Mouse (Mus musculus) liver, embryonic 13.5 days (tissue): ENCODE data around the gene Uvrag. TPM values are rescaled to one million over a fixed set of nuclear protein-coding genes. Genes with fewer than 3 reads are reported as not detected.

Experiments
- ATAC-seq: fragments of 200-750 bp; cut with Nextera tagmentation; 2 replicates; pipeline ENCODE4 v1.8.0; 2017; ENCODE audit warnings: low read depth, mild to moderate bottlenecking, moderate number of reproducible peaks, moderate library complexity
- DNase-seq: peaks from one replicate; pipeline ENCODE4 v3.0.0; 2022
- H3K27ac ChIP-seq: fragments of 300-500 bp; sonication (generic); 2 replicates; pipeline ENCODE4 v1.5.1; 2015; ENCODE audit warnings: moderate library complexity, mild to moderate bottlenecking, inconsistent platforms
- H3K27me3 ChIP-seq: fragments of 300-500 bp; sonication (generic); 2 replicates; pipeline ENCODE4 v1.6.1; 2015; ENCODE audit warnings: mild to moderate bottlenecking, inconsistent platforms
- H3K36me3 ChIP-seq: fragments of 300-500 bp; sonication (generic); 2 replicates; pipeline ENCODE4 v1.6.1; 2015; ENCODE audit warnings: mild to moderate bottlenecking, inconsistent platforms
- H3K4me1 ChIP-seq: fragments of 300-500 bp; sonication (generic); replicated peaks from 2 replicates; pipeline ENCODE4 v1.6.1; 2015; ENCODE audit warnings: inconsistent platforms
- H3K4me2 ChIP-seq: fragments of 300-500 bp; sonication (generic); 2 replicates; pipeline ENCODE4 v1.6.1; 2015; ENCODE audit warnings: inconsistent platforms, mild to moderate bottlenecking, moderate library complexity
- H3K4me3 ChIP-seq: fragments of 300-500 bp; sonication (generic); replicated peaks from 2 replicates; pipeline ENCODE4 v1.5.1; 2015; ENCODE audit warnings: mild to moderate bottlenecking, inconsistent platforms
- H3K9ac ChIP-seq: fragments of 300-500 bp; sonication (generic); 2 replicates; pipeline ENCODE4 v1.6.1; 2015; ENCODE audit warnings: mild to moderate bottlenecking, inconsistent platforms
- H3K9me3 ChIP-seq: fragments of 300-500 bp; sonication (generic); replicated peaks from 2 replicates; pipeline ENCODE4 v1.6.1; 2016; ENCODE audit warnings: inconsistent platforms
- WGBS: fragments of 180-500 bp; shearing (Covaris S2); methylation state at CpG from one replicate; pipeline ENCODE4 v1.1.7; 2015; ENCODE audit not compliant: insufficient replicate concordance; 5-methylcytosine and 5-hydroxymethylcytosine counted together
- polyA plus RNA-seq: library from polyadenylated mRNA; unstranded; fragments of >200 nt; fragmentation: Nextera tagmentation; extraction: Ambion mirVana; gene quantifications from 2 replicates; pipeline ENCODE4 v1.2.1, GENCODE M21; 2015

The Uvrag gene
- polyA plus RNA-seq, 1 experiment from 2014 or later, result 8.9 TPM

GRCm38 (mm10) chr7:99177386-99177785 is 36.4 kb upstream of the Uvrag start:
- H3K27me3 ChIP-seq, result peaks cover 21% of the 10 kb centered on the region
- H3K4me3 ChIP-seq, result no peak overlapping the region
- no peaks in the 10 kb centered on the region for H3K36me3 ChIP-seq
- H3K27ac ChIP-seq, result no peak overlapping the region
- H3K9me3 ChIP-seq, result no peaks in the 10 kb centered on the region
- no peak overlapping the region for H3K9ac ChIP-seq
- DNase-seq (no peak), ATAC-seq (no peak)
- peaks cover 27% of the 10 kb centered on the region for H3K4me1 ChIP-seq
- no peak overlapping the region for H3K4me2 ChIP-seq
- 65% methylated on average over 5 of the region's 5 CpGs for WGBS

- H3K27me3 ChIP-seq, result peaks cover 5% of the 10 kb centered on the region; the same call in 1 of the 2 replicates
- H3K4me2 ChIP-seq, result no peak overlapping the region
- H3K9ac ChIP-seq, result no peak overlapping the region
- ATAC-seq, result no peak
- H3K4me3 ChIP-seq, result no peak overlapping the region
- H3K4me1 ChIP-seq, result peaks cover 32% of the 10 kb centered on the region
- no peak overlapping the region for H3K27ac ChIP-seq
- DNase-seq, result no peak
- 69% methylated on average over 9 of the region's 9 CpGs for WGBS
- no peaks in the 10 kb centered on the region for H3K9me3 ChIP-seq
- no peaks in the 10 kb centered on the region for H3K36me3 ChIP-seq
These were observed 34.7 kb upstream of the Uvrag start for GRCm38 (mm10) chr7:99175666-99176065.

DNA sequence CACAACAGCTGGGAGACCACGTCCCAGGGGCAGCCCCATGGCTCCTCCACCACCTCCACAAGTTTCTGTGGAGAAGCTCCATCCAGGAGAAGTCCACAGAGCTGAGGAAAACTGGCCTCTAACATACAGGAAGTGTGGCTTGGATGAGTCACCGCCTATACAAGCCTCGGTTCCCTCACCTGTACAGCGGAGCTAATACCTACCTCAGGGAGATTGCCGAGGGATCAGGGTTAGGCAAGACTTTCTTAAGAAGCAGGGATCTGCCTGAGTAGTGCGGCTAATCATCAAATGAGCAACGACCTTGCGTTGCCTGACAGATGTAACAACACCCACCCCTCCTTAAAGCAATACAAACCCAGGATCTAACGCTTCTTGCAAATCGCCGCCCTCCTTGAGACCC is 34.2 kb upstream of the Uvrag start:
- Histone ChIP-seq H3K9ac (no peak overlapping the region), H3K4me3 (no peak overlapping the region), H3K4me2 (no peak overlapping the region), H3K27me3 (0 out of 2 replicates have a peak, but pooled peaks cover 4% of the 10 kb centered on the region), H3K36me3 (no peaks in the 10 kb centered on the region), H3K9me3 (no peaks in the 10 kb centered on the region), H3K27ac (no peak overlapping the region), H3K4me1 (peaks cover 29% of the 10 kb centered on the region)
- no peak for ATAC-seq
- WGBS, result 63% methylated on average over 11 of the region's 11 CpGs
- no peak for DNase-seq

- Histone ChIP-seq H3K36me3 (no peaks in the 10 kb centered on the region), H3K27ac (no peak overlapping the region), H3K4me1 (peaks cover 34% of the 10 kb centered on the region), H3K4me3 (no peak overlapping the region), H3K9ac (no peak overlapping the region), H3K9me3 (no peaks in the 10 kb centered on the region), H3K27me3 (no peaks in the 10 kb centered on the region), H3K4me2 (no peak overlapping the region)
- DNase-seq, result no peak
- ATAC-seq, result no peak
- 70% methylated on average over 4 of the region's 4 CpGs for WGBS
These were observed 33.1 kb upstream of the Uvrag start for GRCm38 (mm10) chr7:99174006-99174405.

GRCm38 (mm10) chr7:99172898-99173297 is 32.0 kb upstream of the Uvrag start:
- no peaks in the 10 kb centered on the region for H3K27me3 ChIP-seq
- H3K9me3 ChIP-seq, result no peaks in the 10 kb centered on the region
- no peaks in the 10 kb centered on the region for H3K36me3 ChIP-seq
- no peak overlapping the region for H3K4me2 ChIP-seq
- H3K4me3 ChIP-seq, result no peak overlapping the region
- no peak overlapping the region for H3K9ac ChIP-seq
- ATAC-seq, result no peak
- DNase-seq, result no peak
- peaks cover 42% of the 10 kb centered on the region for H3K4me1 ChIP-seq
- no peak overlapping the region for H3K27ac ChIP-seq
- 62% methylated on average over 6 of the region's 6 CpGs for WGBS

DNA sequence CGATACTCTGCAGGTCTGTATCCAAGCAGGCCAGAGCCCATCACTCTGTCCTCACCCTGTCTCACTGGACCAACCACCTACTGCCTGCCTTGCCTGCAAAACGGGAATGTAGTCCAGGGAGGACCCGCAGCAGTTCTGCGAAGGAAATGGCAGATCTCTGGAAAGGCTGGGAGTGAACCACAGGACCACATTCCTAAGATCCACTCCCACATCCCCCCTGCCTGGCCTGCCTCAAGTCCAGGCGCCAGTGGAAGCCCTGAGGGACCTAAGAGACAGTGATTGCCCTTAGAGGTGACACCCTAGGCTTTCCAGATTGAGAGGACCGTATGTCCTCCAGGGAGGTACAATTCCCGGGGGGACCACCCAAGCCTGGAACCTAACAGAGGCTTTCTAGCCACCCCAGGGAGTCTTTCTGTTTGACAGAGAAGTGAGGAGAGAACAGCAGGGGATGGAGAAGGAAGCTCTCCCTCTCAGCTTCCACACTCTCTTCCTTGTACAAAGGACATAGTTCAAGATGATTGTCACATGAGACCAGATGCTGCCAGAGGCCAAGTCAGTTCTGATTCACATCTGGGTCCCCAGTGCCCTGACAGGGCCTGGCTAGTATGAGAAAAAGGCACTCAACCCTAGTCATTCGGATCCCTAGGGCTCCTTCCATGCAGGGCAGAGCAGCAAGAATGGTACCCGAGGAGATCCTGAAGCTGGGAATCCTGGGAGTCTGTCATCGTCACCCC is 31.0 kb upstream of the Uvrag start:
- ATAC-seq (no peak), DNase-seq (no peak)
- Histone ChIP-seq H3K9me3 (no peaks in the 10 kb centered on the region), H3K36me3 (no peaks in the 10 kb centered on the region), H3K27ac (no peak overlapping the region), H3K9ac (no peak overlapping the region), H3K4me1 (peaks cover 48% of the 10 kb centered on the region), H3K4me3 (no peak overlapping the region), H3K4me2 (no peak overlapping the region), H3K27me3 (no peaks in the 10 kb centered on the region)
- WGBS, result 50% methylated on average over 10 of the region's 10 CpGs

DNA sequence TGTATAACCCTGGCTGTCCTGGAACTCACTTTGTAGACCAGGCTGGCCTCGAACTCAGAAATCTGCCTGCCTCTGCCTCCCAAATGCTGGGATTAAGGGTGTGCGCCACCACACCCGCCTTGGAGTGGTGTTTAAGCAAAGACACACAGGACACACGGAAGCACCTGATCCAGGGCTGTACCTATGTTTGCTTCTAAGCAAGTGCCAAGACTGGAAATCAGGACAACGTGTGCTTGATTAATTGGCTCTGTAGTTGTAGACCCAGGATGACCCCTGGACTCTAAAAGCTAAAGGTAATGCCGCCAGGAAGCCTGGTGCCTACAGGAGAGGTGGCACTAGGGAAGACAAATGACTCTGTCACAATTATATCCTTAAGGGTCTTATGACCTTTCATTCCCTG is 29.6 kb upstream of the Uvrag start:
- 66% methylated on average over 6 of the region's 6 CpGs for WGBS
- H3K36me3 ChIP-seq, result no peaks in the 10 kb centered on the region
- ATAC-seq, result no peak
- H3K27ac ChIP-seq, result no peak overlapping the region
- no peak overlapping the region for H3K4me3 ChIP-seq
- DNase-seq, result no peak
- H3K27me3 ChIP-seq, result no peaks in the 10 kb centered on the region
- H3K9ac ChIP-seq, result no peak overlapping the region
- no peaks in the 10 kb centered on the region for H3K9me3 ChIP-seq
- peaks cover 50% of the 10 kb centered on the region for H3K4me1 ChIP-seq
- H3K4me2 ChIP-seq, result no peak overlapping the region

GRCm38 (mm10) chr7:99169717-99170403 is 28.9 kb upstream of the Uvrag start:
- Histone ChIP-seq H3K36me3 (no peaks in the 10 kb centered on the region), H3K27me3 (no peaks in the 10 kb centered on the region), H3K4me3 (no peak overlapping the region), H3K27ac (0 out of 2 replicates have a peak overlapping the region, but pooled peaks have one; percentile 66), H3K9ac (no peak overlapping the region), H3K4me2 (no peak overlapping the region), H3K9me3 (no peaks in the 10 kb centered on the region), H3K4me1 (peaks cover 56% of the 10 kb centered on the region)
- DNase-seq (no peak), ATAC-seq (no peak)
- 57% methylated on average over 9 of the region's 9 CpGs for WGBS

DNA sequence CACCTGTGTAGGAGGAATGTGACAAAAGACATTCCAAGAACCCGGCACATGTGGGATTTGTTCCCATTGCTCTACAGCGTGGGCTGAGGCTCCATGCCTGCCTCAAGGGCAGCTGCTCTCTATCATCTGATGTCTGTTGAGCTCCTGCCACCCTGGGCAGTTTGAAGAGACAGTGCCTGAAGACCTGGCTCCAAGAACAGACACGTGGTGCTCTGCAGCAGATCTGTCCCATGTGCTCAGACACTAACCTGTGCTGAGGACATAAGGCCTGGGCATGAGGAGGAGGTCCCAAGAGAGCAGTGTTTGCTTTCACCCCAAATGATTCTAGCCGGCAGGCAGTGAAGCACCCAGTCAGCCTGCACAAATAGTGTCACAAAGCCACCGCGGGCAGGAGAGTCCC is 27.8 kb upstream of the Uvrag start:
- no peaks in the 10 kb centered on the region for H3K36me3 ChIP-seq
- no peak overlapping the region for H3K4me3 ChIP-seq
- H3K4me1 ChIP-seq, result peaks cover 52% of the 10 kb centered on the region
- H3K9ac ChIP-seq, result no peak overlapping the region
- DNase-seq (no peak), ATAC-seq (no peak)
- H3K27ac ChIP-seq, result peak overlapping the region; percentile 66
- H3K4me2 ChIP-seq, result no peak overlapping the region
- WGBS, result 64% methylated on average over 6 of the region's 6 CpGs
- H3K9me3 ChIP-seq, result no peaks in the 10 kb centered on the region
- no peaks in the 10 kb centered on the region for H3K27me3 ChIP-seq

GRCm38 (mm10) chr7:99167939-99168338 is 27.0 kb upstream of the Uvrag start:
- Histone ChIP-seq H3K4me2 (no peak overlapping the region), H3K4me1 (peaks cover 52% of the 10 kb centered on the region), H3K4me3 (no peak overlapping the region), H3K9ac (0 out of 2 replicates have a peak overlapping the region, but pooled peaks have one; percentile 24), H3K36me3 (no peaks in the 10 kb centered on the region), H3K9me3 (no peaks in the 10 kb centered on the region), H3K27me3 (no peaks in the 10 kb centered on the region), H3K27ac (peak overlapping the region; percentile 66)
- DNase-seq, result no peak
- peak; percentile 79 for ATAC-seq
- WGBS, result 45% methylated on average over 5 of the region's 5 CpGs

GRCm38 (mm10) chr7:99166159-99166558 is 25.2 kb upstream of the Uvrag start:
- peaks cover 62% of the 10 kb centered on the region for H3K4me1 ChIP-seq
- no peak overlapping the region for H3K9ac ChIP-seq
- no peak for ATAC-seq
- 57% methylated on average over 8 of the region's 8 CpGs for WGBS
- no peak overlapping the region for H3K27ac ChIP-seq
- H3K36me3 ChIP-seq, result no peaks in the 10 kb centered on the region
- H3K27me3 ChIP-seq, result no peaks in the 10 kb centered on the region
- no peaks in the 10 kb centered on the region for H3K9me3 ChIP-seq
- DNase-seq, result no peak
- no peak overlapping the region for H3K4me3 ChIP-seq
- H3K4me2 ChIP-seq, result no peak overlapping the region
